Mouse (Mus musculus) midbrain, embryonic 10.5 days (tissue): ENCODE data around the gene Jaml. TPM values are rescaled to one million over a fixed set of nuclear protein-coding genes. Genes with fewer than 3 reads are reported as not detected.

Experiments used
- DNase-seq: peaks from one replicate; pipeline ENCODE4 v3.0.0-alpha.2; 2017; ENCODE audit warnings: low spot score
- H3K27ac ChIP-seq: fragments of 300-500 bp; sonication (generic); replicated peaks from 2 replicates; pipeline ENCODE4 v1.5.1; 2016; ENCODE audit warnings: mild to moderate bottlenecking
- H3K27me3 ChIP-seq: fragments of 300-500 bp; sonication (generic); 2 replicates; pipeline ENCODE4 v1.6.1; 2016; ENCODE audit warnings: low read depth, mild to moderate bottlenecking; ENCODE audit not compliant: poor library complexity, severe bottlenecking
- H3K36me3 ChIP-seq: fragments of 300-500 bp; sonication (generic); 2 replicates; pipeline ENCODE4 v1.6.1; 2016; ENCODE audit warnings: mild to moderate bottlenecking, moderate library complexity
- H3K4me1 ChIP-seq: fragments of 300-500 bp; sonication (generic); 2 replicates; pipeline ENCODE4 v1.6.1; 2016
- H3K4me3 ChIP-seq: fragments of 300-500 bp; sonication (generic); 2 replicates; pipeline ENCODE4 v1.5.1; 2016; ENCODE audit warnings: mild to moderate bottlenecking, moderate library complexity
- H3K9me3 ChIP-seq: fragments of 300-500 bp; sonication (generic); replicated peaks from 2 replicates; pipeline ENCODE4 v1.6.1; 2016; ENCODE audit warnings: mild to moderate bottlenecking
- WGBS: fragments of 180-500 bp; shearing (Covaris S2); methylation state at CpG from one replicate; pipeline ENCODE4 v1.1.7; 2016; 5-methylcytosine and 5-hydroxymethylcytosine counted together
- polyA plus RNA-seq: library from polyadenylated mRNA; unstranded; fragments of >200 nt; fragmentation: Nextera tagmentation; extraction: Ambion mirVana; gene quantifications from 2 replicates; pipeline ENCODE4 v1.2.1, GENCODE M21; 2016

Jaml gene
- polyA plus RNA-seq, 1 experiment from 2014 or later = 0.10 TPM

GRCm38 (mm10) chr9:45049731-45050130, 29.3 kb upstream of the Jaml start:
- Histone ChIP-seq H3K27me3 (peaks cover 25% of the 10 kb centered on the region), H3K9me3 (no peaks in the 10 kb centered on the region), H3K4me1 (peaks cover 4% of the 10 kb centered on the region; the same call in 1 of the 2 replicates), H3K27ac (no peak overlapping the region), H3K4me3 (no peak overlapping the region), H3K36me3 (no peaks in the 10 kb centered on the region)
- DNase-seq = no peak
- 83% methylated on average over 1 of the region's 1 CpGs for WGBS

- H3K27me3 ChIP-seq = peaks cover 21% of the 10 kb centered on the region
- H3K9me3 ChIP-seq = no peaks in the 10 kb centered on the region
- H3K4me1 ChIP-seq = peaks cover 4% of the 10 kb centered on the region; the same call in 1 of the 2 replicates
- DNase-seq = no peak
- H3K4me3 ChIP-seq = no peak overlapping the region
- H3K36me3 ChIP-seq = no peaks in the 10 kb centered on the region
- 90% methylated on average over 2 of the region's 2 CpGs for WGBS
- H3K27ac ChIP-seq = no peak overlapping the region
Measured at GRCm38 (mm10) chr9:45050301-45050700, 28.7 kb upstream of the Jaml start.

- Histone ChIP-seq H3K9me3 (no peaks in the 10 kb centered on the region), H3K27me3 (peaks cover 52% of the 10 kb centered on the region), H3K27ac (peak within 1 kb of the TSS; percentile 95), H3K4me3 (peak within 1 kb of the TSS; percentile 73), H3K4me1 (peaks cover 8% of the 10 kb centered on the region; the same call in 1 of the 2 replicates), H3K36me3 (no peaks in the 10 kb centered on the region)
- DNase-seq = peak; percentile 91
- WGBS = under 1% methylated on average over 33 of the region's 33 CpGs
Measured at GRCm38 (mm10) chr9:45055082-45055713, 23.8 kb upstream of the Jaml start, which contains the start of gene Mpzl3. TSS of gene Mpzl3 (plus strand) at chr9:45055186.

- Histone ChIP-seq H3K4me1 (peaks cover 8% of the 10 kb centered on the region; the same call in 1 of the 2 replicates), H3K9me3 (no peaks in the 10 kb centered on the region), H3K36me3 (no peaks in the 10 kb centered on the region), H3K27ac (no peak overlapping the region), H3K4me3 (no peak overlapping the region), H3K27me3 (peaks cover 36% of the 10 kb centered on the region)
- 50% methylated on average over 5 of the region's 5 CpGs for WGBS
- DNase-seq = no peak
Measured at GRCm38 (mm10) chr9:45058304-45058940, 20.6 kb upstream of the Jaml start.

GRCm38 (mm10) chr9:45060151-45060550, 18.8 kb upstream of the Jaml start:
- Histone ChIP-seq H3K4me1 (peaks cover 4% of the 10 kb centered on the region; the same call in 1 of the 2 replicates), H3K9me3 (no peaks in the 10 kb centered on the region), H3K27ac (no peak overlapping the region), H3K4me3 (no peak overlapping the region), H3K36me3 (no peaks in the 10 kb centered on the region), H3K27me3 (peaks cover 31% of the 10 kb centered on the region)
- WGBS = 44% methylated on average over 7 of the region's 7 CpGs
- DNase-seq = no peak

- no peaks in the 10 kb centered on the region for H3K9me3 ChIP-seq
- WGBS = 78% methylated on average over 3 of the region's 3 CpGs
Measured at GRCm38 (mm10) chr9:45062677-45063076, 16.3 kb upstream of the Jaml start.

DNA sequence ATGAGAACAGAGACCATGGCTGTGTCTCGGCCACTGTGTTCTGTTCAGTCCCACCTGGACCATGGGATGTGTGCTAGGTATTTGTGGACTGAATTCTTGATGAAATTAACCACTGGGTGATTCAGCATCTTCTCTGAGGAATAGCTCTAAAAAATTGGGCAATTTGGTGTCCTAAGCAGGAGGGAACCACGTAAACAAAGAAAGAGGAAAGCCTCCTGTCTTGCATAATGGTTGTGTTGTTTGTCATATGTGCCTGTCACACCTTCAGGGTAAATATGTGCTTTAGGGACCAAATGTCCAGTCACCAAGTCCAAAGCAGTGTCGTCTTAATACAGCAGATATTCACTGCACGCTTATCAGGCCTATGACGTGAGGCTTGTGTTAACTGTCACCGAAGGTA, 14.6 kb upstream of the Jaml start:
- no peaks in the 10 kb centered on the region for H3K9me3 ChIP-seq

More at GRCm38 (mm10) chr9:45062677-45063076, 16.3 kb upstream of the Jaml start:
- Histone ChIP-seq H3K4me3 (no peak overlapping the region), H3K27me3 (peaks cover 20% of the 10 kb centered on the region; the same call in 1 of the 2 replicates), H3K4me1 (no peaks in the 10 kb centered on the region), H3K36me3 (no peaks in the 10 kb centered on the region), H3K27ac (no peak overlapping the region)
- DNase-seq = no peak

DNA sequence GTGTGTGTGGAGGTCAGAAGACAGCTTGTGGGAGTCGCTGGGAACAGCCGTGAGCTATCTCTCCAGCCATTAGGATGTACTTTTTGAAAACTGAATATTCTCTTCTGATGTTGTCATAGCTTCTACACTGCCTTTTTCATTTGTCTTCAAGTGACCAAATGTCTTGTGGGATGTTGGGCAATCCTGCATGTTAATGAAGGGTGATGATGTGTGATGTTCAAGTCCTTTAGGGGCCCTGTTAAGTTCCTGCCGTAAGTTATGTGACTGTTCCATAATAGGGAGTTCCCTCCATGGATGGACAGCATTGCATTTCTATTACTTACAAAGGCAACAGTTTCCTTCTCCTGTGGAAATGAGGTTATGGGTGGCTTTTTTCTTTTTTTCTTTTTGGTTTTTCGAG, 12.2 kb upstream of the Jaml start:
- no peaks in the 10 kb centered on the region for H3K36me3 ChIP-seq
- DNase-seq = no peak
- no peaks in the 10 kb centered on the region for H3K9me3 ChIP-seq
- H3K4me3 ChIP-seq = no peak overlapping the region
- no peaks in the 10 kb centered on the region for H3K4me1 ChIP-seq
- H3K27ac ChIP-seq = no peak overlapping the region
- no peaks in the 10 kb centered on the region for H3K27me3 ChIP-seq
- 83% methylated on average over 4 of the region's 4 CpGs for WGBS

More for the DNA sequence above, 14.6 kb upstream of the Jaml start:
- H3K27ac ChIP-seq = no peak overlapping the region
- peaks cover 6% of the 10 kb centered on the region; the same call in 1 of the 2 replicates for H3K27me3 ChIP-seq
- no peaks in the 10 kb centered on the region for H3K4me1 ChIP-seq
- no peak for DNase-seq
- WGBS = 90% methylated on average over 6 of the region's 6 CpGs
- H3K4me3 ChIP-seq = no peak overlapping the region
- H3K36me3 ChIP-seq = no peaks in the 10 kb centered on the region

GRCm38 (mm10) chr9:45071800-45072199, 7.2 kb upstream of the Jaml start:
- H3K27me3 ChIP-seq = no peaks in the 10 kb centered on the region
- DNase-seq = no peak
- no peaks in the 10 kb centered on the region for H3K36me3 ChIP-seq
- H3K9me3 ChIP-seq = no peaks in the 10 kb centered on the region
- WGBS = 69% methylated on average over 3 of the region's 3 CpGs
- no peak overlapping the region for H3K27ac ChIP-seq
- H3K4me1 ChIP-seq = no peaks in the 10 kb centered on the region
- no peak overlapping the region for H3K4me3 ChIP-seq

GRCm38 (mm10) chr9:45077859-45078258, 1.1 kb upstream of the Jaml start:
- WGBS = 74% methylated on average over 3 of the region's 3 CpGs
- Histone ChIP-seq H3K4me3 (no peak overlapping the region), H3K4me1 (no peaks in the 10 kb centered on the region), H3K27ac (no peak overlapping the region), H3K36me3 (no peaks in the 10 kb centered on the region), H3K27me3 (no peaks in the 10 kb centered on the region), H3K9me3 (no peaks in the 10 kb centered on the region)
- no peak for DNase-seq

- H3K4me1 ChIP-seq = no peaks in the 10 kb centered on the region
- no peaks in the 10 kb centered on the region for H3K36me3 ChIP-seq
- WGBS = 90% methylated on average over 3 of the region's 3 CpGs
- no peak overlapping the region for H3K27ac ChIP-seq
- no peaks in the 10 kb centered on the region for H3K9me3 ChIP-seq
- no peak for DNase-seq
- no peak overlapping the region for H3K4me3 ChIP-seq
- no peaks in the 10 kb centered on the region for H3K27me3 ChIP-seq
Measured at GRCm38 (mm10) chr9:45083132-45083531, 4.1 kb downstream of the Jaml start.

DNA sequence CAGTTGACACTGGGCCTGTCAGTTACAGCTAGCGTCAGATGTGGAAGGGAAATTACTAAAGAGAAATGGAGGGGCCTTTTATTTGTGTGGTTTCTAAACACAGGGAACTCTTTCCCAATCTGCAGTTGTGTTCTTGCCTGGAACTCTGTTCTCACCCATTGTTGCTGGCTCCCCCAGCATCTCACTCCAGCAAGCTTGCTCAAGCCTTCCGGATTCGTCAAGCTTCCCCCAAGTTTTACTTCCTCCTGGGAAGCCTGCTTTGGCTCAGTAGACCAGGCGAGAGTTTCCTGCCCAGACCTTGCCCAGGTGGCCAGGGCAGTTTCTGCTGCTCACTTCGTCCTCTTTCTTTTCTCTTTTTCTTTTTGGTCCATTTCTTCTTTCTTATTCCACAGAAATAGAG, 5.6 kb downstream of the Jaml start:
- 78% methylated on average over 5 of the region's 5 CpGs for whole genome bisulfite sequencing
- Histone ChIP-seq H3K4me1 (no peaks in the 10 kb centered on the region), H3K9me3 (no peaks in the 10 kb centered on the region), H3K36me3 (no peaks in the 10 kb centered on the region), H3K4me3 (no peak overlapping the region), H3K27ac (no peak overlapping the region), H3K27me3 (no peaks in the 10 kb centered on the region)
- DNase-seq = no peak
